Mouse (Mus musculus): ENCODE data around the gene Dlx6.

Gene Dlx6

DNA sequence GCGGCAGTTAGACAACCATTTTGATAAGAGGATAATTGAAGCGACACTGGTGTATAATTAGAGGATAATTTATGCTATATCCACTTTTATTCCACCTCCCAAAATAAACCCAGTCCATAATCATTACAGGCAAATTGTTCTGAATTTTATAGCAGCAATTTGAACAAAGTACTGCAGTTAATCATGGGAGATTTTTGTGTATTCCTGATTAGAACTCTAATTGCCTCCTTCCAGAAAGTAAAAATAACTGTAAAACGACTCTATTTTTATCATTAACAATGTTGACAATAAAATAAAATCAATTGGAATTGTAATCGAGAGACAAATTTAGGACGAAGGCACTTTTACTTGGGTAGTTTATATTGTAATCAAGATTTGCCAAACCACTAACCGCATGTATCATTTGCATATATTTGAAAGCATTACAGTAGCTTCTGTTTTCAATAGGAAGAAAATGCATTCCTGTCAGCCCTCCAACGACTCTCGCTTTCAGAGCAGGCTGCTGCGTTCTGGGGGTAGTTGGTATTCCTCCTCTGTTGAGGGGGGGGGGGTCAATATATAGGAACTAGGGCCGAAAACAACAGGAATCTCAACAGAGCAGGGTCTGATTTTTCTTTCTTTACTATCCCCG, 1.2 kb upstream of the Dlx6 start:
- Histone ChIP-seq H3K4me1 (replicated peaks; ENCODE audit: low read depth, low read length) (peaks cover 56% of the 10 kb centered on the region), H3K4me3 (replicated peaks; ENCODE audit: low read length) (no peak overlapping the region; the same call in 1 of the 2 replicates), H3K27me3 (ENCODE audit: insufficient read depth, low read length) (peaks cover 93% of the 10 kb centered on the region), H3K36me3 (ENCODE audit: insufficient read depth, low read length) (no peaks in the 10 kb centered on the region), H3K9me3 (ENCODE audit: low read length) (no peaks in the 10 kb centered on the region)
- no peak for TF ChIP-seq POU5F1 (IDR thresholded peaks at IDR 0.05; ENCODE audit: borderline replicate concordance, low read length)
- TF ChIP-seq CTCF (conservative IDR thresholded peaks at IDR 0.05; ENCODE audit: low read length): no peak
- TF ChIP-seq NANOG (IDR thresholded peaks at IDR 0.05; ENCODE audit: borderline replicate concordance, low read length): no peak

DNA sequence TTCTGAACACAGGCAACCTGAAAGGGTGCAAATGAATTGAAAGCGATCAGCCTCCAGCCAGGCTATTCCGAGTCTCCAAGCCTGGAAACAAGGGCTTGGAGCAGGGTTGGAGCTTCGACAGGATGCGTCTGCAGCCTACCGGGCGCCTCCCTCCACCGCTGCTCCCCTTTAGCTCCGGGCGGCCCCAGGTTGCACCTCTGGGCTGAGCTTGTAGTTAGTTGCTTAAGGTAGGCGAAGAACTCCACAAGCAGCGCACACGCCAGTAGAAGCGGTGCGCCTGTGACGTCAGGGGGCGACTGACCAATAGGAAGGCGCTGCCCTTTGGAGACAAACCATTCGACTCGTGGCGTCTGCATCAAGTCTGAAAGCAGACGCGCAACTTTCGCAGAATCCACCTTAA, 523 bp upstream of the Dlx6 start:
- Histone ChIP-seq H3K4me1 (replicated peaks; ENCODE audit: low read depth, low read length) (peaks cover 54% of the 10 kb centered on the region), H3K4me3 (replicated peaks; ENCODE audit: low read length) (peak overlapping the region; percentile 61), H3K36me3 (ENCODE audit: insufficient read depth, low read length) (no peaks in the 10 kb centered on the region), H3K27me3 (ENCODE audit: insufficient read depth, low read length) (peaks cover 93% of the 10 kb centered on the region), H3K9me3 (ENCODE audit: low read length) (no peaks in the 10 kb centered on the region)
- no peak for TF ChIP-seq POU5F1 (IDR thresholded peaks at IDR 0.05; ENCODE audit: borderline replicate concordance, low read length)
- TF ChIP-seq CTCF (conservative IDR thresholded peaks at IDR 0.05; ENCODE audit: low read length): no peak
- no peak for TF ChIP-seq NANOG (IDR thresholded peaks at IDR 0.05; ENCODE audit: borderline replicate concordance, low read length)

DNA sequence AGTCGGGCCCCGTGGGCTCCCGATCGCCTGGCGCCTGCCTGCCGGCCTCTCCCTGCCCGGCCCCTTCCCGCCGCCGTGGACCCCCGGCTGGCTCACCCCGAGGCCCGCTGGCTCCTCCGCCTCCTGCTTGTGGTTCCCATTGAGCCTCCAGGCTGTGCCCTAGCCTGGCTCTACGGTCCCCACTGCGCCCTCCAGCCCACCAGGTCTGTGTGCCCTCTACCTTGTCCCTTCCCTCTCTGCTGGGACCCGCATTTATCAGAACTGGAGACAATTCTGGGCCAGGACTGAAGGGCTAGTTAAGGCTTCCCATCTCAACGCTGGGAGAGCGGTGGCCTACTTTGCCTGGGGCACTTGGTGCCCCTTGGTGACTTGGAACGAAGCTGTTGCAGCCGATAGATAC, 821 bp downstream of the Dlx6 start:
- Histone ChIP-seq H3K36me3 (ENCODE audit: insufficient read depth, low read length) (no peaks in the 10 kb centered on the region), H3K4me3 (replicated peaks; ENCODE audit: low read length) (peak overlapping the region; percentile 61), H3K4me1 (replicated peaks; ENCODE audit: low read depth, low read length) (peaks cover 49% of the 10 kb centered on the region), H3K9me3 (ENCODE audit: low read length) (no peaks in the 10 kb centered on the region), H3K27me3 (ENCODE audit: insufficient read depth, low read length) (peaks cover 90% of the 10 kb centered on the region)
- TF ChIP-seq NANOG (IDR thresholded peaks at IDR 0.05; ENCODE audit: borderline replicate concordance, low read length) (no peak), POU5F1 (IDR thresholded peaks at IDR 0.05; ENCODE audit: borderline replicate concordance, low read length) (no peak), CTCF (conservative IDR thresholded peaks at IDR 0.05; ENCODE audit: low read length) (no peak)

- TF ChIP-seq NANOG (IDR thresholded peaks at IDR 0.05; ENCODE audit: borderline replicate concordance, low read length) (no peak), CTCF (conservative IDR thresholded peaks at IDR 0.05; ENCODE audit: low read length) (no peak), POU5F1 (IDR thresholded peaks at IDR 0.05; ENCODE audit: borderline replicate concordance, low read length) (no peak)
- H3K9me3 ChIP-seq (ENCODE audit: low read length): no peaks in the 10 kb centered on the region
- peaks cover 89% of the 10 kb centered on the region for H3K27me3 ChIP-seq (ENCODE audit: insufficient read depth, low read length)
- no peak overlapping the region; the same call in 1 of the 2 replicates for H3K4me3 ChIP-seq (replicated peaks; ENCODE audit: low read length)
- H3K36me3 ChIP-seq (ENCODE audit: insufficient read depth, low read length): no peaks in the 10 kb centered on the region
- H3K4me1 ChIP-seq (replicated peaks; ENCODE audit: low read depth, low read length): peaks cover 41% of the 10 kb centered on the region
Measured at GRCm38 (mm10) chr6:6864441-6865440, 1.6 kb downstream of the Dlx6 start.

- no peak overlapping the region for H3K4me3 ChIP-seq (replicated peaks; ENCODE audit: low read length)
- TF ChIP-seq NANOG (IDR thresholded peaks at IDR 0.05; ENCODE audit: borderline replicate concordance, low read length): no peak
- no peak for TF ChIP-seq CTCF (conservative IDR thresholded peaks at IDR 0.05; ENCODE audit: low read length)
- TF ChIP-seq POU5F1 (IDR thresholded peaks at IDR 0.05; ENCODE audit: borderline replicate concordance, low read length): no peak
- H3K9me3 ChIP-seq (ENCODE audit: low read length): no peaks in the 10 kb centered on the region
- peaks cover 27% of the 10 kb centered on the region for H3K4me1 ChIP-seq (replicated peaks; ENCODE audit: low read depth, low read length)
- H3K27me3 ChIP-seq (ENCODE audit: insufficient read depth, low read length): peaks cover 89% of the 10 kb centered on the region
- H3K36me3 ChIP-seq (ENCODE audit: insufficient read depth, low read length): no peaks in the 10 kb centered on the region
Measured at GRCm38 (mm10) chr6:6867031-6867430, 3.9 kb downstream of the Dlx6 start.

- H3K4me1 ChIP-seq (replicated peaks; ENCODE audit: low read depth, low read length): peaks cover 31% of the 10 kb centered on the region
- TF ChIP-seq CTCF (conservative IDR thresholded peaks at IDR 0.05; ENCODE audit: low read length) (no peak), NANOG (IDR thresholded peaks at IDR 0.05; ENCODE audit: borderline replicate concordance, low read length) (no peak), POU5F1 (IDR thresholded peaks at IDR 0.05; ENCODE audit: borderline replicate concordance, low read length) (no peak)
- H3K4me3 ChIP-seq (replicated peaks; ENCODE audit: low read length): no peak overlapping the region
- no peaks in the 10 kb centered on the region for H3K9me3 ChIP-seq (ENCODE audit: low read length)
- H3K27me3 ChIP-seq (ENCODE audit: insufficient read depth, low read length): peaks cover 91% of the 10 kb centered on the region
- H3K36me3 ChIP-seq (ENCODE audit: insufficient read depth, low read length): no peaks in the 10 kb centered on the region
Measured at GRCm38 (mm10) chr6:6869041-6869685, 6.0 kb downstream of the Dlx6 start.

DNA sequence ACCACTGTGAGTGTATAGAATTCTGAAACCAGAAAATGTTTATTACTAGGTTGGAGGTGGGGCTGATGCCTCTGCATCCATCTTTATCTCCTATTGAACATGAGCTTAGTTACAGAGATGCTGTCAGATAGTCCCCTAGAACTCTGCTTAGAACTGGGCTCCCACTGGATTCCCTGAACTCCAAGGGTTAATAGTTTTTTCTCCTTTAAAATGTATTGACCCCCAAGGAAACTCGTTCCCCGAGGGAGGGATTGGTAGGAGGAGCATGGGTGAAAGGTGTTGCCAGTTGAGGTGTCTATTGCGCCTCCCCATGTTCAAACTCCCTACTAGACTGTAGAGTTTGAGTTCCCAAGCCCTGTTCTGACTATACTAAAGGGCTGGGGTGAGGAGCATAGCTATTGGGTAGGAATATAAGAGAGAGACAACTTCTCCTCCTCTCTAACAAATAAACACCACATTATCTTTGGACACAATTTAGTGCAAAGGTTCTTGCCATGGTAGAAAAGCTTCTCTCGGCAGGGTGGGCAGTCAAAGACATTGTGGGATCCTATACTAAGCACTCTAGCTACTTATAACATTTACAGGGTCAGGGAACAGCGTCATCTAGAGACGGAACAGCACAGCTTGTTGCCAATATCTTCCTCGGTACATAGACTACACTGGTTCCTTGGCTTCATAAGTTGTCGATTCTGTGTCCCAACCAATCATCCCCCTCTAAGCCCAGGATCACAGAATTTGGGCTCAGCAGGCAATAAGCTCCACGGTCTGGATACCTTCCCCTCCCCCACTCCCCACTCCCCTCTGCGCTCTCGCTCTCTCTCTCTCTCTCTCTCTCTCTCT, 7.0 kb downstream of the Dlx6 start:
- no peak overlapping the region for H3K4me3 ChIP-seq (replicated peaks; ENCODE audit: low read length)
- H3K9me3 ChIP-seq (ENCODE audit: low read length): no peaks in the 10 kb centered on the region
- TF ChIP-seq POU5F1 (IDR thresholded peaks at IDR 0.05; ENCODE audit: borderline replicate concordance, low read length): no peak
- TF ChIP-seq CTCF (conservative IDR thresholded peaks at IDR 0.05; ENCODE audit: low read length): no peak
- no peak for TF ChIP-seq NANOG (IDR thresholded peaks at IDR 0.05; ENCODE audit: borderline replicate concordance, low read length)
- peaks cover 91% of the 10 kb centered on the region for H3K27me3 ChIP-seq (ENCODE audit: insufficient read depth, low read length)
- peaks cover 29% of the 10 kb centered on the region for H3K4me1 ChIP-seq (replicated peaks; ENCODE audit: low read depth, low read length)
- H3K36me3 ChIP-seq (ENCODE audit: insufficient read depth, low read length): no peaks in the 10 kb centered on the region

Measured in E14TG2a.4 (cell line).